Mouse (Mus musculus) limb, embryonic 15.5 days (tissue): ENCODE measurements at regions not wholly inside any gene's neighbourhood (a gene's known extent, or its start where the extent isn't known, plus 50 kb on each side); places are given as distances from the start of the nearest gene placed in this dataset.

Experiments used
- ATAC-seq: fragments of 200-750 bp; cut with Nextera tagmentation; 2 replicates; pipeline ENCODE4 v1.8.0; 2017; ENCODE audit warnings: low read depth, moderate TSS enrichment; ENCODE audit not compliant: insufficient number of reproducible peaks, low FRiP score, low TSS enrichment
- H3K27ac ChIP-seq: fragments of 300-500 bp; sonication (generic); 2 replicates; pipeline ENCODE4 v1.5.1; 2015; ENCODE audit warnings: moderate library complexity, mild to moderate bottlenecking, inconsistent platforms
- H3K27me3 ChIP-seq: fragments of 300-500 bp; sonication (generic); 2 replicates; pipeline ENCODE4 v1.6.1; 2015; ENCODE audit warnings: inconsistent platforms
- H3K36me3 ChIP-seq: fragments of 300-500 bp; sonication (generic); 2 replicates; pipeline ENCODE4 v1.6.1; 2015; ENCODE audit warnings: inconsistent platforms
- H3K4me1 ChIP-seq: fragments of 300-500 bp; sonication (generic); 2 replicates; pipeline ENCODE4 v1.6.1; 2015; ENCODE audit warnings: inconsistent platforms
- H3K4me2 ChIP-seq: fragments of 300-500 bp; sonication (generic); 2 replicates; pipeline ENCODE4 v1.6.1; 2015; ENCODE audit warnings: mild to moderate bottlenecking, inconsistent platforms
- H3K4me3 ChIP-seq: fragments of 300-500 bp; sonication (generic); 2 replicates; pipeline ENCODE4 v1.5.1; 2015; ENCODE audit warnings: mild to moderate bottlenecking, inconsistent platforms
- H3K9ac ChIP-seq: fragments of 300-500 bp; sonication (generic); 2 replicates; pipeline ENCODE4 v1.6.1; 2015; ENCODE audit warnings: inconsistent platforms
- H3K9me3 ChIP-seq: fragments of 300-500 bp; sonication (generic); 2 replicates; pipeline ENCODE4 v1.6.1; 2016; ENCODE audit warnings: inconsistent platforms
- WGBS: fragments of 180-500 bp; shearing (Covaris S2); methylation state at CpG from one replicate; pipeline ENCODE4 v1.1.7; 2015; 5-methylcytosine and 5-hydroxymethylcytosine counted together

DNA sequence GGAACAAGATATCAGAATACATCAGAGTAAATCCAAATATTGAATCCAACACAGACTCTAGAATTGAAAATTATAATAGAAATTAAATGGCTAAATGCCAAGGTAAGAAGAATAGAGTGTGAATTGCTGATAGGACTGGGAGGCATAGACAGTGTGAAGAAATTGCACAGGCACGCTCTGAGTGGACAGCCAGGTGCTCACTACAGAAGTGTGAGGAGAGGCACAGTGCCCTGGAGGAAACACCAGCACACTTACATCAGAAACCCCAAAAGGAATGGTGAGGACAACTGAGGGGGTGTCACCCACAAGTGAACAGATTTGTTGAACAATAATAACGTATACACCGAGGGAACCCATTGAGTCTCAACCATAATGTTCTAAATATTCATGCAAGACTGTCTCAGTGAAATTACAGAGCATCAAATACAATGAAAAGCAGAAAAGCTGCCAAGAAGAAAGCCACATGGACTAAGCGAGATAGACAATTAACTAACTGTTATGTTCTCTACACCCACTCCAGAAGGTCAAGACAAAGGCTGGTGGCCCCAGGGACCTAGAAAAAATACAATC is 92.9 kb upstream of the Gm17728 start:
- Histone ChIP-seq H3K36me3 (no peaks in the 10 kb centered on the region), H3K4me3 (no peak overlapping the region), H3K4me2 (no peak overlapping the region), H3K4me1 (no peaks in the 10 kb centered on the region), H3K9ac (no peak overlapping the region), H3K27me3 (no peaks in the 10 kb centered on the region), H3K27ac (no peak overlapping the region), H3K9me3 (no peaks in the 10 kb centered on the region)
- no peak for ATAC-seq
- WGBS = 75% methylated on average over 4 of the region's 4 CpGs

DNA sequence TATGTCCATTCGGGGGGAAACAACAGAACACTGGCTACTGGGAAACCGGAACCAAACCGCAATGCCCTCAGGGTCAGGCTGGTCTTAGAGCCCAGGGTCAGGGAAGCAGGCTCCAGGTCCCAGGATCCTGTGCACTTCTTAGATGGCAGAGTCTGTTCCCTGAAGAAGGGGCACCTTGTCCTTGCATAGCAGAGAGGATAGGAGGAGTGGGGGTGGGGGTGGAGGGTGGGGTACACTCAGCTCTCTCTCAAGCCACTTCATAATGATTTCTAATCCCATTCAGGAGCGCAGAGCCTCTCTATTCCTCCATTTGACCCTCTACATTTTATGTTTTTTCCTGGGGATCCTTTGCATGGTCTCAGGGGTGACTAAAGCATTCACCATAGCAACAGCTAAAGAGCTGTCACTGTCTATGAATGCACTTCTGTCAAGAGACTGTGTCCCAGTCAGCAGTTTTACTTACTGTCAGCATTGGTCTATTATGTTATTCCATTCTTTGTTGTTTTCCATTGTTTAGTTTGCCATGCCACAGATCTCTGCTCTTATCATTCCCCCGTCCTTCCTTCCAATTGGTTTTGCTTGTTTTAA is 64.2 kb upstream of the Gm17728 start:
- no peaks in the 10 kb centered on the region for H3K9me3 ChIP-seq
- no peaks in the 10 kb centered on the region for H3K36me3 ChIP-seq
- H3K27me3 ChIP-seq = no peaks in the 10 kb centered on the region
- 87% methylated on average over 5 of the region's 5 CpGs for WGBS
- no peak overlapping the region for H3K27ac ChIP-seq
- H3K9ac ChIP-seq = no peak overlapping the region
- no peak for ATAC-seq
- H3K4me1 ChIP-seq = no peaks in the 10 kb centered on the region
- no peak overlapping the region for H3K4me2 ChIP-seq
- no peak overlapping the region for H3K4me3 ChIP-seq
